10 mouse cellular contexts compared by ENCODE assay signal in genomic region chr9:62349250-62349649, GRCm38 (mm10). TPM values are rescaled to one million over a fixed set of nuclear protein-coding genes. Genes with fewer than 3 reads are reported as not detected.
A peak's percentile ranks its signal among the peaks of the same experiment; 100 is the strongest.
DNase-seq lines count a peak whose midpoint lies in the region; ATAC-seq and TF ChIP-seq lines count a peak whose summit lies in the region.
"Had no signal": no experiment of that assay in that cellular context is flagged by ENCODE, and none has a peak within 500 bp of the region (broad histone marks: within the 10 kb centered on the region; RNA-seq: fewer than 3 reads in every experiment).

No protein-coding gene starts in this region.

- peaks cover 79% of the 10 kb centered on the region for H3K4me1 ChIP-seq in midbrain, embryonic 10.5 days
- H3K4me1 ChIP-seq in midbrain, embryonic 14.5 days (ENCODE audit: control insufficient read depth, insufficient read depth, low read length) = peaks cover 36% of the 10 kb centered on the region
- peaks cover 28% of the 10 kb centered on the region for H3K4me1 ChIP-seq in forebrain, embryonic 14.5 days (ENCODE audit: control insufficient read depth, insufficient read depth, low read length)
- H3K4me1 ChIP-seq in liver, postnatal 0 days (ENCODE audit: insufficient read depth) = peaks cover 63% of the 10 kb centered on the region

- H3K27me3 ChIP-seq in midbrain, embryonic 10.5 days (ENCODE audit: low read depth, poor library complexity, severe bottlenecking) = no peaks in the 10 kb centered on the region
- no peaks in the 10 kb centered on the region for H3K27me3 ChIP-seq in midbrain, embryonic 14.5 days (ENCODE audit: control insufficient read depth, insufficient read depth, low read length)
- no peaks in the 10 kb centered on the region for H3K27me3 ChIP-seq in forebrain, embryonic 14.5 days (replicated peaks; ENCODE audit: control insufficient read depth, insufficient read depth, low read length)
- H3K27me3 ChIP-seq in liver, postnatal 0 days (ENCODE audit: insufficient read depth, low read length) = no peaks in the 10 kb centered on the region

- no peak for TF ChIP-seq EP300 in liver, postnatal 0 days (IDR thresholded peaks at IDR 0.05; ENCODE audit: low read depth)

- peak; percentile 26 for DNase-seq in cerebellum, adult 9-10 months
- no peak for DNase-seq in cerebellum, adult 11 months
- no peak for DNase-seq in midbrain, embryonic 10.5 days (ENCODE audit: low spot score)
- no peak for DNase-seq in midbrain, embryonic 14.5 days
- peak; percentile 58 for DNase-seq in forebrain, embryonic 14.5 days (ENCODE audit: low spot score)
- peak; percentile 13 for DNase-seq in liver, postnatal 0 days
- DNase-seq in B cell, adult 2 months = no peak
- DNase-seq: embryo, embryonic 11 days had no signal

- peaks cover 33% of the 10 kb centered on the region for H3K36me3 ChIP-seq in midbrain, embryonic 10.5 days
- no peaks in the 10 kb centered on the region for H3K36me3 ChIP-seq in midbrain, embryonic 14.5 days (ENCODE audit: control insufficient read depth, insufficient read depth, low read length)
- H3K36me3 ChIP-seq in forebrain, embryonic 14.5 days (ENCODE audit: control insufficient read depth, insufficient read depth, low read length) = peaks cover 10% of the 10 kb centered on the region; the same call in 1 of the 2 replicates
- peaks cover 4% of the 10 kb centered on the region; the same call in 1 of the 2 replicates for H3K36me3 ChIP-seq in liver, postnatal 0 days (replicated peaks; ENCODE audit: insufficient read depth, low read length)

- ATAC-seq in midbrain, embryonic 14.5 days (ENCODE audit: low FRiP score, low TSS enrichment) = no peak
- ATAC-seq in forebrain, embryonic 14.5 days = peak; percentile 43; the same call in 1 of the 2 replicates
- no peak for ATAC-seq in liver, postnatal 0 days
- no peak for ATAC-seq in megakaryocyte progenitor cell, adult 5-6 weeks (replicated peaks; ENCODE audit: poor library complexity)

- peak overlapping the region; percentile 43; the same call in 1 of the 2 replicates for H3K27ac ChIP-seq in midbrain, embryonic 10.5 days (replicated peaks)
- no peak overlapping the region for H3K27ac ChIP-seq in midbrain, embryonic 14.5 days (replicated peaks; ENCODE audit: low read depth, low read length)
- H3K27ac ChIP-seq in forebrain, embryonic 14.5 days (ENCODE audit: low read depth, low read length) = 0 out of 2 replicates have a peak overlapping the region, but pooled peaks have one; percentile 21
- peak overlapping the region; percentile 34; the same call in 1 of the 2 replicates for H3K27ac ChIP-seq in liver, postnatal 0 days (ENCODE audit: low read depth)
- H3K27ac ChIP-seq: macrophage had no signal

- no peaks in the 10 kb centered on the region for H3K9me3 ChIP-seq in midbrain, embryonic 10.5 days (replicated peaks)
- no peaks in the 10 kb centered on the region for H3K9me3 ChIP-seq in midbrain, embryonic 14.5 days (ENCODE audit: control insufficient read depth, low read length)
- no peaks in the 10 kb centered on the region for H3K9me3 ChIP-seq in forebrain, embryonic 14.5 days (replicated peaks; ENCODE audit: control insufficient read depth, low read length)
- H3K9me3 ChIP-seq in liver, postnatal 0 days (ENCODE audit: low read length) = no peaks in the 10 kb centered on the region

- no peak overlapping the region for H3K9ac ChIP-seq in midbrain, embryonic 14.5 days (replicated peaks; ENCODE audit: low read length)
- no peak overlapping the region for H3K9ac ChIP-seq in forebrain, embryonic 14.5 days (ENCODE audit: low read length)
- no peak overlapping the region; the same call in 1 of the 2 replicates for H3K9ac ChIP-seq in liver, postnatal 0 days (replicated peaks)

- no peak overlapping the region for H3K4me3 ChIP-seq in midbrain, embryonic 10.5 days
- H3K4me3 ChIP-seq in midbrain, embryonic 14.5 days (replicated peaks; ENCODE audit: low read depth, low read length) = no peak overlapping the region
- no peak overlapping the region for H3K4me3 ChIP-seq in forebrain, embryonic 14.5 days (ENCODE audit: low read depth, low read length)
- no peak overlapping the region for H3K4me3 ChIP-seq in liver, postnatal 0 days (ENCODE audit: low read depth, low read length)

- no peak for TF ChIP-seq CTCF in liver, postnatal 0 days (IDR thresholded peaks at IDR 0.05; ENCODE audit: low read depth)

- no peak overlapping the region for H3K4me2 ChIP-seq in midbrain, embryonic 14.5 days (ENCODE audit: low read length)
- H3K4me2 ChIP-seq in forebrain, embryonic 14.5 days (ENCODE audit: low read length) = peak overlapping the region; percentile 7; the same call in 1 of the 2 replicates
- H3K4me2 ChIP-seq in liver, postnatal 0 days (ENCODE audit: low read depth, low read length) = no peak overlapping the region

- WGBS in midbrain, embryonic 10.5 days = 74% methylated on average over 15 of the region's 15 CpGs
- 59% methylated on average over 15 of the region's 15 CpGs for WGBS in midbrain, embryonic 14.5 days
- 47% methylated on average over 15 of the region's 15 CpGs for WGBS in forebrain, embryonic 14.5 days
- WGBS in liver, postnatal 0 days (ENCODE audit: insufficient replicate concordance) = 74% methylated on average over 15 of the region's 15 CpGs

RNA-seq across cellular contexts. Expression of gene Anp32a, which starts 8.2 kb away (rescaled TPM):
- 237 and 298 TPM in 2 replicates for polyA plus RNA-seq in midbrain, embryonic 10.5 days (2016; fragmentation: Nextera tagmentation; extraction: Ambion mirVana)
- 81.0 and 82.1 TPM in 2 replicates for polyA plus RNA-seq in midbrain, embryonic 14.5 days (2014; fragmentation: Nextera tagmentation; extraction: Ambion mirVana)
- 115 and 118 TPM in 2 replicates for polyA plus RNA-seq in forebrain, embryonic 14.5 days (2014; fragmentation: Nextera tagmentation; extraction: Ambion mirVana)
- polyA plus RNA-seq in liver, postnatal 0 days (2015; fragmentation: Nextera tagmentation; extraction: Ambion mirVana) = 54.5 and 60.4 TPM in 2 replicates
- total RNA-seq in megakaryocyte progenitor cell, adult 5-6 weeks (2015) = 308 and 417 TPM in 2 replicates
- 646 and 851 TPM in 2 replicates for total RNA-seq in megakaryocyte progenitor cell, adult 5-6 weeks (2017)

Comparison
In these comparisons a context has a peak if more than half of its experiments do, and no peak if none do; other contexts are left out.
1. DNase-seq: peak in cerebellum, adult 9-10 months (single experiment), forebrain, embryonic 14.5 days (single experiment) and liver, postnatal 0 days (single experiment); none in cerebellum, adult 11 months (single experiment), midbrain, embryonic 10.5 days (single experiment), midbrain, embryonic 14.5 days (single experiment) and B cell, adult 2 months (0 of 2).